Mouse (Mus musculus) heart, embryonic 12.5 days (tissue): ENCODE data around the gene Txk. TPM values are rescaled to one million over a fixed set of nuclear protein-coding genes. Genes with fewer than 3 reads are reported as not detected.

Experiments used
- ATAC-seq: fragments of 200-750 bp; cut with Nextera tagmentation; 2 replicates; pipeline ENCODE4 v1.8.0; 2017; ENCODE audit warnings: moderate TSS enrichment, moderate library complexity; ENCODE audit not compliant: insufficient number of reproducible peaks, low FRiP score
- H3K27ac ChIP-seq: fragments of 300-500 bp; sonication (generic); 2 replicates; pipeline ENCODE4 v1.5.1; 2016; ENCODE audit warnings: mild to moderate bottlenecking, moderate library complexity; ENCODE audit not compliant: poor library complexity, severe bottlenecking
- H3K27me3 ChIP-seq: fragments of 300-500 bp; sonication (generic); replicated peaks from 2 replicates; pipeline ENCODE4 v1.6.1; 2016; ENCODE audit warnings: mild to moderate bottlenecking, moderate library complexity
- H3K36me3 ChIP-seq: fragments of 300-500 bp; sonication (generic); 2 replicates; pipeline ENCODE4 v1.6.1; 2016; ENCODE audit warnings: mild to moderate bottlenecking, moderate library complexity
- H3K4me1 ChIP-seq: fragments of 300-500 bp; sonication (generic); replicated peaks from 2 replicates; pipeline ENCODE4 v1.6.1; 2016; ENCODE audit warnings: mild to moderate bottlenecking
- H3K4me2 ChIP-seq: fragments of 300-500 bp; sonication (generic); 2 replicates; pipeline ENCODE4 v1.6.1; 2016; ENCODE audit warnings: mild to moderate bottlenecking, moderate library complexity
- H3K4me3 ChIP-seq: fragments of 300-500 bp; sonication (generic); 2 replicates; pipeline ENCODE4 v1.5.1; 2016; ENCODE audit warnings: mild to moderate bottlenecking
- H3K9ac ChIP-seq: fragments of 300-500 bp; sonication (generic); 2 replicates; pipeline ENCODE4 v1.6.1; 2016; ENCODE audit warnings: mild to moderate bottlenecking, moderate library complexity
- H3K9me3 ChIP-seq: fragments of 300-500 bp; sonication (generic); replicated peaks from 2 replicates; pipeline ENCODE4 v1.6.1; 2016; ENCODE audit warnings: mild to moderate bottlenecking, moderate library complexity
- WGBS: fragments of 180-500 bp; shearing (Covaris S2); methylation state at CpG from one replicate; pipeline ENCODE4 v1.1.7; 2016; 5-methylcytosine and 5-hydroxymethylcytosine counted together
- polyA plus RNA-seq: library from polyadenylated mRNA; unstranded; fragments of >200 nt; fragmentation: Nextera tagmentation; extraction: Ambion mirVana; gene quantifications from 2 replicates; pipeline ENCODE4 v1.2.1, GENCODE M21; 2016

Txk gene
- polyA plus RNA-seq, 1 experiment from 2014 or later = not detected

DNA sequence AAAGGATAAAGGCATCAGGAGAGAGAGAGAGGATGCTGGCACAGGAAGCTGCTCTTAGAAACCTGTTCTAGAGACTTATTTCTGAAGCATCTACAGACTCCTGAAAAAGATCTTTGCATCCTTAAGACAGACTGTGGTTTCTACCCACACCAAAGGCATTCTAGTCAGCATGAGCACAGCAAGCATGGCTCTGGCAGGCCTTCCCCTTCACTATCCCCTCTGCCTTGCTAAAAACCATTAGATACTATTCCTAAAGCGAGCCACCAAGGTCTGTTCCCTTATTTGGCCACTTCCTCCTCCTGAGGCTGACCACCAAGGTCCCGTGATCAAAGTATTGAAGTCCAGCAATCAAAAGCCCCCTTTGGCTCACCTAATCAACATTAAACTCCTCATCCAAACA lies 23.6 kb upstream of the Txk start:
- Histone ChIP-seq H3K9ac (no peak overlapping the region), H3K4me2 (no peak overlapping the region), H3K36me3 (peaks cover 8% of the 10 kb centered on the region; the same call in 1 of the 2 replicates), H3K27ac (no peak overlapping the region), H3K4me3 (no peak overlapping the region), H3K9me3 (no peaks in the 10 kb centered on the region), H3K27me3 (no peaks in the 10 kb centered on the region), H3K4me1 (peaks cover 5% of the 10 kb centered on the region; the same call in 1 of the 2 replicates)
- ATAC-seq = no peak
- WGBS = 69% methylated on average over 2 of the region's 2 CpGs

DNA sequence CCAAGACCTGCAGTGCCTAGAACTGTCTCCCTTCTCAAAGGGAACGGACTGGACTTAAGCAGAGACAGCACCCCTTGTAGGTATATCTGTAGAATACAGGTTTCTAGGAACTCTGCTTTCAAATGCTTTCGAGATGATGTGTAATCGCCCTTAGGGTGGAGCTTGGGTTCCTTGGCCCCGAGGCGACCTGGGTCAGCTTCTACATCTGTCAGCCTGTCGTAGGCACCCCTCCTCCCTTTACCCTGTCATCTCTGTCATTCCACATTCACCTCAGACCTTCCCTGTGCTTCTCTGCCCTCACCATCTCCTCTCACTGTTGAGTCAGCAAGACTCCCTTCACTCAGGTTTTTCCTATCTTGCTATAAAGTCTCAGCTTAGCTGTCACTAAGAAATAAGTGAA lies 17.3 kb upstream of the Txk start:
- H3K9me3 ChIP-seq = no peaks in the 10 kb centered on the region
- H3K4me3 ChIP-seq = no peak overlapping the region
- WGBS = 48% methylated on average over 6 of the region's 6 CpGs
- peaks cover 7% of the 10 kb centered on the region; the same call in 1 of the 2 replicates for H3K36me3 ChIP-seq
- H3K4me2 ChIP-seq = no peak overlapping the region
- H3K27ac ChIP-seq = no peak overlapping the region
- ATAC-seq = no peak
- peaks cover 18% of the 10 kb centered on the region for H3K4me1 ChIP-seq
- no peaks in the 10 kb centered on the region for H3K27me3 ChIP-seq
- H3K9ac ChIP-seq = no peak overlapping the region

DNA sequence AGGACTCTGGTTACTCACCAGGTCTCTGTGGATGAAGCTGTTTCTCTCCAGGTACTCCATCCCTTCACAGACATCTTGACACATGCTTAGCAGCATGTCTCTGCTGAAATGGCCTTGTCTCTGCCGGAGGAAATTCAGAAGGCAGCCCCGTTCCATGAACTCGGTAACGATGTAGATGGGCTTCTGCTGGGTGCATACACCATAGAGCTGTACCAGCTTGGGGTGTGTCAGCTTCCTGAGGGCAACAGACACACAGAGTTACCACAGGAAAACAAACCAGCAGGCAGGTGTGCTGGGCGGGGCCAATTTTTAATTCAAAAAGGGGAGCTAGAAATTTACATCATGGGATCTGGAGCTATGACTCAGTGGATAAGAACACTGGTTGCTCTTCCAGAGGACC lies 11.0 kb upstream of the Txk start:
- H3K27ac ChIP-seq = no peak overlapping the region
- WGBS = 84% methylated on average over 5 of the region's 5 CpGs

DNA sequence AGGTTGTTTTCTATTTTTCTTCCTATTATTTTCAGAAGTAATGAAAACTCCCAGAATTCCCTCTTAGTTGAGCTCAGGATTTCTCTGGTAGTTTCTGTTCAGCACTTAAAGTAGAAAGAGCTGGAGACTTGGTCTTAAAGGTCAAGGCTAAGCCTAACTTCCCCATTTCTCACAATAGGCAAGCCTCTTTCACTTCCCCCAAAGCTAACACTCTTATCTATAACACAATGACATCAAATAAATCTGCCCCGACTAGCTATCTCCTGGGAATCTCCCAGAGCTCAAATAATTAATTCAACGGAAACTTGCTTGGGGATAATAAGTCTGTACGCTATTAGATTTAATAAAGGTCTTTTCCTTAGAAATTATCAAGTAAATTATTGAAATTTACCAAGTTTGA lies 10.4 kb upstream of the Txk start:
- Histone ChIP-seq H3K4me1 (no peaks in the 10 kb centered on the region), H3K9ac (no peak overlapping the region), H3K4me3 (no peak overlapping the region), H3K27me3 (no peaks in the 10 kb centered on the region), H3K27ac (no peak overlapping the region), H3K9me3 (peaks cover 5% of the 10 kb centered on the region; the same call in 1 of the 2 replicates), H3K36me3 (peaks cover 26% of the 10 kb centered on the region), H3K4me2 (no peak overlapping the region)
- no peak for ATAC-seq
- WGBS = 56% methylated on average over 3 of the region's 3 CpGs

More for the DNA sequence above, 11.0 kb upstream of the Txk start:
- Histone ChIP-seq H3K4me3 (no peak overlapping the region), H3K9ac (no peak overlapping the region), H3K9me3 (peaks cover 5% of the 10 kb centered on the region; the same call in 1 of the 2 replicates), H3K4me1 (no peaks in the 10 kb centered on the region), H3K27me3 (no peaks in the 10 kb centered on the region), H3K36me3 (peaks cover 26% of the 10 kb centered on the region), H3K4me2 (no peak overlapping the region)
- no peak for ATAC-seq

DNA sequence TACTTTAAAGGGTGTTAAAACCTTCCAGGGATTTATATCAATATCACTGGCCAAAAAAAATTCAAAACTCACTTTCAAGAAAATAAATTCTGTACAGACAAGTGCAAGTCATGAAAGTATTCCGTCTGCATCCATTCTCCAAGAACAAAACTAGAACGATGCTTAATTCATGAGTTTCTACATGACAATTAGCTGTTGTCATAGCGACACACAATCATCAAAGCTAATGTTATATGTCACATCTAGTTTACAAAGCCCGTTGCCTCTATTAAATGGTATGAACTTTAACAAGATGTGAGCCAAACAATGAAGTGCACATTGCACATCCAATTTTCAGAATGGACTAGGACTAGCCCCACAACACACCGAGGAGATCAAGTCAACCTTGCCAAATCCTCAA lies 9.2 kb upstream of the Txk start:
- Histone ChIP-seq H3K4me3 (no peak overlapping the region), H3K9ac (no peak overlapping the region), H3K36me3 (peaks cover 35% of the 10 kb centered on the region), H3K4me2 (no peak overlapping the region), H3K9me3 (peaks cover 5% of the 10 kb centered on the region; the same call in 1 of the 2 replicates), H3K4me1 (no peaks in the 10 kb centered on the region), H3K27me3 (no peaks in the 10 kb centered on the region), H3K27ac (no peak overlapping the region)
- ATAC-seq = no peak
- 87% methylated on average over 5 of the region's 5 CpGs for WGBS

DNA sequence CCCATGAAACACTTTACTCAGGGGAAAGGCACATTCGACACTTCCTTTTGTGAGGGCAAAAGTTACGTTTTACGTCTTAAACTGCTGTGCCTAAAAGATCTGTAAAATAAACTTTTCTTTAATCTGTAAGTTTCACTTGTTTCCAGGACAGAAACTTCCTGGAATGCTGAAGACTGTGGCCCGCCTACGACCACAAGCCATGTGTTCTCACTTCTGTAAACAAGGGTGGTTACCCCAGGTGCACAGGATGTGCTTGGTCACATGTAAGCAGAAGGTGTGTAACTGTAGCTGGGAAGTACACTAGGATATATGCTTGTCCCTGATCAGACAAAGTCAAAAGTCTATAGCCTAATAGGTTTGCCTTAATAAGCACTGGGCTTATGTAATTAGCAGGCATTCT lies 8.7 kb upstream of the Txk start:
- Histone ChIP-seq H3K4me2 (no peak overlapping the region), H3K27ac (no peak overlapping the region), H3K4me1 (no peaks in the 10 kb centered on the region), H3K4me3 (no peak overlapping the region), H3K27me3 (no peaks in the 10 kb centered on the region), H3K36me3 (peaks cover 40% of the 10 kb centered on the region), H3K9ac (no peak overlapping the region), H3K9me3 (peaks cover 5% of the 10 kb centered on the region; the same call in 1 of the 2 replicates)
- WGBS = 65% methylated on average over 5 of the region's 5 CpGs
- ATAC-seq = no peak

DNA sequence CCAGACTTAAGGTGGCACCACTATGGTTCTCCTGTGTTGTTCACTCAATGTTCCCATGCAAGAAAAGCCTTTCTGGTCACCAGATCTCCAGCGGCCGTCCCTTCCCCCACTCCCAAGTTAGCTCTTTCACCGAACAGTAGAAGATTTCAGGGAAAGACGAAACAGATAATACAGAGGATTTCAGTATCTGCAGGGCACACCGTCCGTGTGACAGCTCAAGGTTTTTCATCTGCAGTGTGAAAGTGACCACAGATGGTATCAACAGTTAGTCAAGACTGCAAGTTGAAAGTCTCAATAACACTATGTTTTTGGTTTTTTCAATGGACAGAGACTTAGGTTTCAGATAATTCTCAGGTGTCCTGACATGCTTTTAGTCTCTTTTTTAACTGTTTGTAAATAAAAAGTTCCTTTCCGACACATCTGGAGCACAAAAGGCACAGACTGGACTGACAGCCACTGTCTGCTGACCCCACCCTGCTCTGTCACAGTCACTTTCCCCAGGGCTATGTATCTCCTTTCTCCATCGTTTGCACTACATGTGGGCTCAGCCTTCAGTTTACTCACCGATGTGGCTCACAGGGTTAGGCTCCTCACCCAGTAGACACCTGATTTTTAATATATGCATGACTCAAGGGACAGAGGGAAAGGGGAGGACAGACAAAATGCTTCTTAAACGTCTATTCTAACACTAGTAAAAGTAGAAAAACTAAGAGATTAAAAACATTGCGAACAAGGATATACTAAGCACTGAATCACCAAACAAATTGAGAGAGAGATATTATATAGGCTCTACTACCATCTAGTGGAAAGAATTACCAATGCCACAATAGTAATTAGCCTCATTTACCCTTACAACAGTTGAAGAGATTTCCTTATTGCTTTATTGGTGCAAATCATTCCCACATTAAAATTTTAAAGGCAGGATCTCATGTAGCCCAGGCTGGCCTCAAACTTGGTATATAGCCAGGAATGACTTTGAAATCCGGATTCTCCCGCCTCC lies 6.6 kb upstream of the Txk start:
- no peak overlapping the region for H3K4me2 ChIP-seq
- H3K4me1 ChIP-seq = no peaks in the 10 kb centered on the region
- H3K27ac ChIP-seq = no peak overlapping the region
- no peak for ATAC-seq
- H3K36me3 ChIP-seq = peaks cover 49% of the 10 kb centered on the region
- no peaks in the 10 kb centered on the region for H3K27me3 ChIP-seq
- WGBS = 59% methylated on average over 13 of the region's 13 CpGs
- peaks cover 5% of the 10 kb centered on the region; the same call in 1 of the 2 replicates for H3K9me3 ChIP-seq
- H3K4me3 ChIP-seq = no peak overlapping the region
- H3K9ac ChIP-seq = no peak overlapping the region

DNA sequence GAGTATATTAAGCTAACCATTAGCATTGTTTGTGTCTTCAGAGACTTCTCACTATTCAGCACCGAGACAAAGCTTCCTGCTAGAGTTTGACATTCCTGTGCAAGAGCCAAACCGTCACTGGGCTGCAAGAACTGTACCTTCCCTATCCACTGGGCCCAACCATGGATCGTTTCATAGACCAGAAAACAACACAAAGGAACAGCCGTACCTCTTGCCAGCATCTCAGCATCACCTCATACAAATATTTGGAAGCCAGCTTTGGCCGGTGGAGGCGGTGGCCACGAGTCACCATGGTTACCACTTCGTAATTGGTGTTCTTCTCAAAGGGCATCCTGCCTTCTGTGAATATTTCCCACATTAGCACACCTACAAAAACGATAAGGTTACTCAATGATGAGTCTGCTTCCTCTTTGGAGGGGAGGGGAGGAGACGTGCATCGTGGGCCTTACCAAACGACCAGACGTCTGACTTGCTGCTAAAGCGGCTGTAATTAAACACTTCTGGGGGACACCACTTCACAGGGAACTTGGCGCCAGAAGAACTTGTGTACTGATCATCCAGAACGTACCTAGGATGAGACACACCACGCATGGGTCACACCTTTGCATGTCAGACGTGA lies 4.7 kb upstream of the Txk start:
- Histone ChIP-seq H3K36me3 (peaks cover 31% of the 10 kb centered on the region), H3K4me2 (no peak overlapping the region), H3K27me3 (no peaks in the 10 kb centered on the region), H3K27ac (no peak overlapping the region), H3K9me3 (no peaks in the 10 kb centered on the region), H3K9ac (no peak overlapping the region), H3K4me1 (no peaks in the 10 kb centered on the region), H3K4me3 (no peak overlapping the region)
- no peak for ATAC-seq
- 81% methylated on average over 18 of the region's 18 CpGs for WGBS

DNA sequence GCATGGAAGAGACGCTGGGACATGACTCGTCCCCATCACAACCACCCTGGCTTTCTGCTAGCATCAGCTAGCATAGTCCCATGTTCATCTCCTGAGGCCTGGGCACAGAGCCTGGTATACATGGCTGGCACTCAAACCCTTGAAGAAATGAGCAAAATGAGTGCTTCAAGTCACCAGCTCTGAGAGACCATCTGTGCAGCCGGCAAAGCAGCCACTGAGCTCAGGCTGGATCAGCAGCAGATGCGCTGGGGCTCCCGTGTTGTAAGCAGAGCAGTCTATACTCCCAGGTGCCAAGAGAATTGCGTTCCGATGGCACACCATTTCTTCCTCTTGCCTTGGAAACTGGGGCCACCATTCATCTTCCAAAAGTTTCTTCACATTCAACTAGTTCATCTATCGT lies 3.4 kb upstream of the Txk start:
- Histone ChIP-seq H3K4me3 (no peak overlapping the region), H3K4me1 (no peaks in the 10 kb centered on the region), H3K36me3 (peaks cover 28% of the 10 kb centered on the region), H3K27me3 (no peaks in the 10 kb centered on the region), H3K4me2 (no peak overlapping the region), H3K9ac (no peak overlapping the region), H3K27ac (no peak overlapping the region), H3K9me3 (no peaks in the 10 kb centered on the region)
- 81% methylated on average over 8 of the region's 8 CpGs for WGBS
- no peak for ATAC-seq

DNA sequence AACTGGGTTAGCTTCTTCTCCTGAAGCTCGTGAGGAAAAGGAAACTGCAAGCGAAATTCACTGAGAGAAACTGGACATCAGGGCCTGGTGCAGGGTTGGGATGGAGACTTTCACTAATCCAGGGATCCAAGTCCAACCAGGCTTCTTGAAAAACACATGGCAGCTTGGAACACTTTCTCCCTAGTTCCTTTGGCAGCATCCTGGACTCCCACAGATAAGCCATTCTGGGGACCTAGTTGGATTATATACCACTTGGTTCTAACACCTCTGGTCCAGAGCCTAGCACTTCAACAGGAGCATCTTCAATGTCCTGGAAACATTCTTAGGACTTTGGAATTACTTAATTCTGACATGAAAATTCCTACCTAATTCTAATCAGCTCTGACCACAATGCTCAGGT lies 2.5 kb upstream of the Txk start:
- Histone ChIP-seq H3K9ac (no peak overlapping the region), H3K4me2 (no peak overlapping the region), H3K27ac (no peak overlapping the region), H3K4me3 (no peak overlapping the region), H3K4me1 (no peaks in the 10 kb centered on the region), H3K27me3 (no peaks in the 10 kb centered on the region), H3K36me3 (peaks cover 28% of the 10 kb centered on the region), H3K9me3 (no peaks in the 10 kb centered on the region)
- WGBS = 79% methylated on average over 2 of the region's 2 CpGs
- ATAC-seq = no peak

DNA sequence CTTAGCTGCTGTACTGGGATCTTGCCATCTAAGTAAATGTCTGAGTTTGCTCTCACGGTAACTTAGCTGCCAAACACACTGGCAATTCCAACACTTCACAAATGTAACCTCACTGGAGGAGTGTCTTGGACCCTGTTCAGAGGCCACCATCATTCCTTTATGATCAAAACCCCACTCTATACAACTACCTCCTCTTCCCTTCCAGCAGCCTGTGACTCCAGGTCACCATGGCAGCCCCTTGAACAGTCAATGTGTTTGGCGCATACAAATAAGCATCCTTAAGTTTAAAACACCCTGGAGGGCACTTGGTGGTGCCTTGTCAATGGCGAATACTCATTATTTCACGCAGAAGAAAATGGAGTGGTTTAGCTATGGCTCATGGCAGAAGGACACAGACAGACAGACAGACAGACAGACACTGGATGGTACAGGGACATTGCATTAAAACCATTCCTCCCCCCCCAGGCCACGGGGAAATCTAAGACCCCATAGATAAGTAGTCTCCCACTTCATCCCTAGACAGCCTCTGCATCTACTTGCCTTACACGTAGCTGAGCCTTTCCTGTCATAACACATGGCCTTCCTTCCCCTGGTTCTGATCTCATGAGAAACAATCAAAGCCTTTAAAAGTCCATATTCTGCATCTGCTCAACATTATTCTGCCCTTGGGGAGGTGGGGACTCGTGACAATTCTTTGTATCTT lies 1.4 kb downstream of the Txk start:
- no peaks in the 10 kb centered on the region for H3K27me3 ChIP-seq
- WGBS = 82% methylated on average over 7 of the region's 7 CpGs
- peaks cover 13% of the 10 kb centered on the region for H3K36me3 ChIP-seq
- no peak overlapping the region for H3K4me3 ChIP-seq
- H3K4me1 ChIP-seq = peaks cover 12% of the 10 kb centered on the region; the same call in 1 of the 2 replicates
- no peak overlapping the region for H3K27ac ChIP-seq
- H3K9ac ChIP-seq = no peak overlapping the region
- no peak overlapping the region for H3K4me2 ChIP-seq
- ATAC-seq = no peak
- H3K9me3 ChIP-seq = no peaks in the 10 kb centered on the region
